Mouse (Mus musculus): Measurements from ENCODE around the gene Rab6b. TPM values are rescaled to one million over a fixed set of nuclear protein-coding genes. Genes with fewer than 3 reads are reported as not detected.
"Not testable (repeated sequence)": the region's sequence is repeated elsewhere in the genome, so short reads cannot be mapped to it uniquely, and the experiment has no call there.

Rab6b gene
- total RNA-seq, 2 experiments from 2014 or later, result 429 to 449 TPM

- no peak overlapping the region for H3K4me3 ChIP-seq
- peak overlapping the region; percentile 68; the same call in 1 of the 2 replicates for H3K27ac ChIP-seq
- DNase-seq (ENCODE audit: low spot score in 2 of 2), result no peak
- no peak for TF ChIP-seq CTCF (conservative IDR thresholded peaks at IDR 0.05)
These were observed 29.2 kb upstream of the Rab6b start for GRCm38 (mm10) chr9:103082246-103082975.

GRCm38 (mm10) chr9:103083405-103083804 is 28.2 kb upstream of the Rab6b start:
- H3K4me3 ChIP-seq, result no peak overlapping the region
- no peak overlapping the region for H3K27ac ChIP-seq
- no peak for DNase-seq (ENCODE audit: low spot score in 2 of 2)
- TF ChIP-seq CTCF (conservative IDR thresholded peaks at IDR 0.05), result no peak

GRCm38 (mm10) chr9:103086736-103087135 is 24.9 kb upstream of the Rab6b start:
- no peak overlapping the region for H3K27ac ChIP-seq

GRCm38 (mm10) chr9:103087301-103087700 is 24.3 kb upstream of the Rab6b start:
- DNase-seq (ENCODE audit: low spot score in 2 of 2), result no peak
- H3K4me3 ChIP-seq, result no peak overlapping the region
- no peak overlapping the region; the same call in 1 of the 2 replicates for H3K27ac ChIP-seq
- TF ChIP-seq CTCF (conservative IDR thresholded peaks at IDR 0.05), result no peak

More at GRCm38 (mm10) chr9:103086736-103087135, 24.9 kb upstream of the Rab6b start:
- DNase-seq (ENCODE audit: low spot score in 2 of 2), result no peak
- H3K4me3 ChIP-seq, result no peak overlapping the region
- no peak for TF ChIP-seq CTCF (conservative IDR thresholded peaks at IDR 0.05)

GRCm38 (mm10) chr9:103088661-103089060 is 22.9 kb upstream of the Rab6b start:
- Histone ChIP-seq H3K27ac (no peak overlapping the region), H3K4me3 (no peak overlapping the region)
- no peak for DNase-seq (ENCODE audit: low spot score in 2 of 2)
- TF ChIP-seq CTCF (conservative IDR thresholded peaks at IDR 0.05), result no peak

- no peak for DNase-seq (ENCODE audit: low spot score in 2 of 2)
- H3K4me3 ChIP-seq, result no peak overlapping the region
- 0 out of 2 replicates have a peak overlapping the region, but pooled peaks have one; percentile 25 for H3K27ac ChIP-seq
- no peak for TF ChIP-seq CTCF (conservative IDR thresholded peaks at IDR 0.05)
These were observed 21.3 kb upstream of the Rab6b start for GRCm38 (mm10) chr9:103090116-103090875.

- DNase-seq (ENCODE audit: low spot score in 2 of 2), result no peak
- Histone ChIP-seq H3K4me3 (no peak overlapping the region), H3K27ac (0 out of 2 replicates have a peak overlapping the region, but pooled peaks have one; percentile 25)
- no peak for TF ChIP-seq CTCF (conservative IDR thresholded peaks at IDR 0.05)
These were observed 20.3 kb upstream of the Rab6b start for GRCm38 (mm10) chr9:103091039-103091883.

GRCm38 (mm10) chr9:103092248-103092647 is 19.3 kb upstream of the Rab6b start:
- TF ChIP-seq CTCF (conservative IDR thresholded peaks at IDR 0.05), result peak; percentile 98
- H3K4me3 ChIP-seq, result peak overlapping the region; percentile 60
- DNase-seq (ENCODE audit: low spot score in 2 of 2), result peak; percentile 60 to 76
- H3K27ac ChIP-seq, result peak overlapping the region; percentile 29; the same call in 1 of the 2 replicates

GRCm38 (mm10) chr9:103093681-103094080 is 17.9 kb upstream of the Rab6b start:
- TF ChIP-seq CTCF (conservative IDR thresholded peaks at IDR 0.05), result no peak
- Histone ChIP-seq H3K27ac (no peak overlapping the region), H3K4me3 (no peak overlapping the region)
- no peak for DNase-seq (ENCODE audit: low spot score in 2 of 2)

- peak overlapping the region; percentile 62; the same call in 1 of the 2 replicates for H3K27ac ChIP-seq
- not testable (repeated sequence) for DNase-seq (ENCODE audit: low spot score in 2 of 2); H3K4me3 ChIP-seq
These were observed 3.2 kb upstream of the Rab6b start for GRCm38 (mm10) chr9:103108341-103108798.

GRCm38 (mm10) chr9:103108943-103109670 is 2.5 kb upstream of the Rab6b start:
- peak overlapping the region; percentile 69 for H3K27ac ChIP-seq

GRCm38 (mm10) chr9:103109911-103110310 is 1.7 kb upstream of the Rab6b start:
- no peak for TF ChIP-seq CTCF (conservative IDR thresholded peaks at IDR 0.05)
- H3K27ac ChIP-seq, result no peak overlapping the region
- DNase-seq (ENCODE audit: low spot score in 2 of 2), result no peak
- no peak overlapping the region for H3K4me3 ChIP-seq

More at GRCm38 (mm10) chr9:103108943-103109670, 2.5 kb upstream of the Rab6b start:
- DNase-seq (ENCODE audit: low spot score in 2 of 2), result no peak
- H3K4me3 ChIP-seq, result peak overlapping the region; percentile 34
- no peak for TF ChIP-seq CTCF (conservative IDR thresholded peaks at IDR 0.05)

Measured in layer of hippocampus, adult 2 months (tissue).